Mouse (Mus musculus) lung, postnatal 0 days (tissue): Measurements from ENCODE around the gene Popdc3. TPM values are rescaled to one million over a fixed set of nuclear protein-coding genes. Genes with fewer than 3 reads are reported as not detected.

ENCODE experiments used
- ATAC-seq: fragments of 200-750 bp; cut with Nextera tagmentation; 2 replicates; pipeline ENCODE4 v1.8.0; 2017; ENCODE audit warnings: moderate library complexity
- DNase-seq: peaks from one replicate; pipeline ENCODE4 v3.0.0-alpha.2; 2016; ENCODE audit warnings: low spot score
- H3K27ac ChIP-seq: fragments of 300-500 bp; sonication (generic); 2 replicates; pipeline ENCODE4 v1.5.1; 2014; ENCODE audit warnings: antibody characterized with exemption, mild to moderate bottlenecking, low read length, mixed read lengths
- H3K27me3 ChIP-seq: fragments of 300-500 bp; sonication (generic); replicated peaks from 2 replicates; pipeline ENCODE4 v1.6.1; 2014; ENCODE audit warnings: low read length, mixed read lengths; ENCODE audit not compliant: insufficient read depth
- H3K36me3 ChIP-seq: fragments of 300-500 bp; sonication (generic); 2 replicates; pipeline ENCODE4 v1.6.1; 2014; ENCODE audit warnings: low read length, mixed read lengths; ENCODE audit not compliant: insufficient read depth
- H3K4me1 ChIP-seq: fragments of 300-500 bp; sonication (generic); 2 replicates; pipeline ENCODE4 v1.6.1; 2014; ENCODE audit warnings: antibody characterized with exemption, low read depth, low read length, mixed read lengths; ENCODE audit not compliant: insufficient read depth
- H3K4me2 ChIP-seq: fragments of 300-500 bp; sonication (generic); replicated peaks from 2 replicates; pipeline ENCODE4 v1.6.1; 2014; ENCODE audit warnings: low read depth, mild to moderate bottlenecking, low read length, moderate library complexity, mixed read lengths
- H3K4me3 ChIP-seq: fragments of 300-500 bp; sonication (generic); 2 replicates; pipeline ENCODE4 v1.5.1; 2014; ENCODE audit warnings: low read depth, low read length
- H3K9ac ChIP-seq: fragments of 300-500 bp; sonication (generic); replicated peaks from 2 replicates; pipeline ENCODE4 v1.6.1; 2014; ENCODE audit warnings: low read depth, mild to moderate bottlenecking
- H3K9me3 ChIP-seq: fragments of 300-500 bp; sonication (generic); 2 replicates; pipeline ENCODE4 v1.6.1; 2016; ENCODE audit warnings: low read length, mixed read lengths
- CTCF ChIP-seq: IDR thresholded peaks from 2 replicates; pipeline ENCODE4 v1.5.1; 2016; ENCODE audit warnings: antibody characterized with exemption, mild to moderate bottlenecking
- EP300 ChIP-seq: IDR thresholded peaks from 2 replicates; pipeline ENCODE4 v1.6.1; 2016; ENCODE audit warnings: antibody characterized with exemption, mild to moderate bottlenecking, control low read depth
- WGBS: fragments of 180-500 bp; shearing (Covaris S2); extraction: QIAGEN DNeasy Blood & Tissue Kit; methylation state at CpG from one replicate; pipeline ENCODE4 v1.1.7; 2014; 5-methylcytosine and 5-hydroxymethylcytosine counted together
- polyA plus RNA-seq: library from polyadenylated mRNA; unstranded; fragments of >200 nt; fragmentation: Nextera tagmentation; extraction: Ambion mirVana; gene quantifications from 2 replicates; pipeline ENCODE4 v1.2.1, GENCODE M21; 2015

Gene Popdc3
- polyA plus RNA-seq, 1 experiment from 2014 or later = 6.6 TPM

DNA sequence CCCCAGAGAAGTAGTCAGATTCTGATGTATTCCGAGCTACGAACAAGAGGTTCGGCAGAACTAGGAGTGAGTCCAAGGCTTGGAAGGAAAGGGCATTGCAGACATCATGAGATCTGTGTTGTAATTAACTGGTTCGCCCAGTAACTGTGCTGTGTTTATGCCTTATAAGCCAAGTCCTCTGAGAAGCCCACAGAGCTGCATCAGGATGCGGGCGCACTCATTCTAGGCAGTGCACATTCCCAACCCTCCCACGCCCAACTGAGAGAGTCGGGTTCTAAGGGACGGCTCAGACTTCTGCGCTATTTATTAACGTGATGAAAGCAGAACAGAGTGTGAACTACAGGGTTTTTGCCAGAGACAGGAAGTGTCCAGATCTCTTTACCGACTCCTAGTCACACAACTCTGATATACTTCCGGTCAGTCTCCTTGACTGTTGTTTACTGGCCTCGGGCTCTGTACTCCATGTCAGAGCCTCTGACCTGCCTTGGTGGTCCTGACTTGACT, 23.3 kb upstream of the Popdc3 start:
- Histone ChIP-seq H3K36me3 (peaks cover 46% of the 10 kb centered on the region), H3K4me3 (no peak overlapping the region), H3K27ac (no peak overlapping the region), H3K4me2 (no peak overlapping the region), H3K9me3 (no peaks in the 10 kb centered on the region), H3K27me3 (no peaks in the 10 kb centered on the region), H3K4me1 (no peaks in the 10 kb centered on the region), H3K9ac (no peak overlapping the region)
- DNase-seq = no peak
- no peak; the same call in 1 of the 2 replicates for ATAC-seq
- no peak for TF ChIP-seq CTCF
- TF ChIP-seq EP300 = no peak
- WGBS = 78% methylated on average over 14 of the region's 14 CpGs

DNA sequence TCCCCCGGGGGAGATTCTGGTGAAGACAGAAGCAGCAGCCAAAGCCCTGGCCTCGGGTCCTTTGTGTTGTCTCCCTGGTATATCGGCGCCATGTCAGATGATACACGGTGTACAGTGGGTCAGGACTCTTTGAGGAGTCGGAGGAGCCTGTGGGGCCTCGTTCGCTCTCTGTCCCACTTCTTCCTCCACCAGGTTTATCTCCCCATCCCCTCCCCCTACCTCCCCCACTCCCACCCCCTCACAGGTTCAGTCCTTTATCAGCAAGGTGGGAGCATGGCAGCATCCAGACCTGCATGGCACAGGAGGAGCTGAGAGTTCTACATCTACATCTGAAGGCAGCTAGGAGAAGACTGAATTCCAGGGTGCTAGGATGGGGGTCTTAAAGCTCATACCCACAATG, 12.0 kb upstream of the Popdc3 start:
- H3K9ac ChIP-seq = no peak overlapping the region
- no peak overlapping the region for H3K27ac ChIP-seq
- TF ChIP-seq EP300 = no peak
- TF ChIP-seq CTCF = no peak
- 89% methylated on average over 6 of the region's 8 CpGs for WGBS
- no peaks in the 10 kb centered on the region for H3K36me3 ChIP-seq
- H3K27me3 ChIP-seq = no peaks in the 10 kb centered on the region
- H3K4me1 ChIP-seq = no peaks in the 10 kb centered on the region
- no peaks in the 10 kb centered on the region for H3K9me3 ChIP-seq
- ATAC-seq (no peak), DNase-seq (no peak)
- no peak overlapping the region for H3K4me2 ChIP-seq
- H3K4me3 ChIP-seq = no peak overlapping the region

DNA sequence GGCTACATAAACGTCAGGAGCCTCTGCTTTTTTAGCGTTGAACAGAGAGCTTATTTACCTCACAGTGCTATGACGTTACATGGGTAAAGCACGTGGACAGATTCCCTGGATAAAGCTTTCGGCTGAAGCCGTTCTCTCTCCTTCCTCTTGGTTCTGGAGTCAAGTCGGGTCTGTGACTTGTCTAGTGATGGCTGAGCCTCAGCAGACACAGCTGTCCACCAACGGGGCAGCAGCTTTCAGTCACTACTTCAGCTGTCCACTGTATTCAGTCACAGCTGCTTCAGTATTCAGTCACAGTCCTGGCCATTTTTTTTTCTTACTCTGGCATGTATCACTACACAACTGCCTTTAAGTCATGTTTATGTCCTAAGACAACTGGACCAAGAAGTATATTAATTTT, 4.0 kb upstream of the Popdc3 start:
- DNase-seq (peak; percentile 10), ATAC-seq (no peak)
- no peak overlapping the region for H3K9ac ChIP-seq
- no peaks in the 10 kb centered on the region for H3K36me3 ChIP-seq
- H3K27ac ChIP-seq = no peak overlapping the region
- no peak overlapping the region for H3K4me3 ChIP-seq
- H3K27me3 ChIP-seq = no peaks in the 10 kb centered on the region
- H3K4me1 ChIP-seq = no peaks in the 10 kb centered on the region
- H3K9me3 ChIP-seq = no peaks in the 10 kb centered on the region
- WGBS = 68% methylated on average over 8 of the region's 8 CpGs
- H3K4me2 ChIP-seq = no peak overlapping the region
- no peak for TF ChIP-seq CTCF
- no peak for TF ChIP-seq EP300

DNA sequence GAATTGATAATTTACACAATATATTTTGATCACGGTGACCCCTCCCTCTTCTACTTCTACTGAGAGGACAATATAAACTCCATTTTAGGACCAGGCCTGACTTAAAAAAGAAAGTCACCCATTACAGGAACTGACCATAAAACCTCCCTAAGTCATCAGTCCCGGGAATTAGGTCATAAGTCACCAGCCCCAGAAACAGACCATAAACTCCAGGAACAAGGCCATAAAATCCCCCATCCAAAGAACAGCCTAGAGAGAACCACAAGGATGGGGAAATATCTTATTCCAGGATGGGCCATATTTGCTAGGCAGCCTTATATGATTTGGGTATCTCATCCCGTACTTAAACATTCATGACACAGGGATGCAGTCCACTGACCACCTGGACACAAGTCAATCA, 3.6 kb upstream of the Popdc3 start:
- DNase-seq (no peak), ATAC-seq (no peak)
- Histone ChIP-seq H3K4me1 (no peaks in the 10 kb centered on the region), H3K9ac (no peak overlapping the region), H3K27me3 (no peaks in the 10 kb centered on the region), H3K9me3 (no peaks in the 10 kb centered on the region), H3K4me2 (no peak overlapping the region), H3K4me3 (no peak overlapping the region), H3K27ac (no peak overlapping the region), H3K36me3 (no peaks in the 10 kb centered on the region)
- TF ChIP-seq EP300 = no peak
- TF ChIP-seq CTCF = no peak
- WGBS = 85% methylated on average over 3 of the region's 3 CpGs

DNA sequence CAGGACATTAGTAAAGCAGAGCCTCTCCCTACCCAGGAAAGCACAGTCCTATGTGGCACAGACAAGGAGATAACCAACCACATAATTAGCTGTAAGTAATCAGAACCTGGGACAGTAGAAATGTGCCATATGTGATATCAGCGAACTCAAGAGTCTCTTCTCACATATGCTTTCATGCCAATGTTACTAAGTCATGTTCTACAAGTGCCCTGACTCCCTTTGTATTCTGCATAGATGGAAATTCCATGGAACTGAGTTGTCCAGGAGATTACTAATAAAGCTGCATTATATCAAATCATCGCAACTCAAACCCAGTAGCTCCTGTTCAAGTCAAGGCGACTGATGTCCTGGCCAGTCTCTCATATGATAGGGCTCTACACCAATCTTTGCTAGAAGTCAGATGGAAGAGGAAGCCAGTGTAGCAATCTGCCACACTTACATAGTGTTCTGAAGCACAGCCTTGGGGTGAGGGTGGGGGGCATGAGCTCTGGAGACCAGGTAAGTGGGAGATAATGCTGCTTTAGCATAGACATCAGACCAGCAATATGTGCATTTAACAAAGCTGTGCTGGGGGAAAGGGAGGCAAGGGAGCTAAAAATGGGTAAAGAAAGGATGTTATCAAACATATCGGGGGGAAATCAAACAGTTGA, 2.9 kb downstream of the Popdc3 start:
- Histone ChIP-seq H3K4me2 (no peak overlapping the region), H3K36me3 (no peaks in the 10 kb centered on the region), H3K27me3 (no peaks in the 10 kb centered on the region), H3K27ac (no peak overlapping the region), H3K4me3 (no peak overlapping the region), H3K9me3 (no peaks in the 10 kb centered on the region), H3K9ac (no peak overlapping the region), H3K4me1 (no peaks in the 10 kb centered on the region)
- DNase-seq = peak; percentile 17
- TF ChIP-seq EP300 (no peak; the same call in 1 of the 2 replicates), CTCF (no peak)
- 59% methylated on average over 4 of the region's 4 CpGs for WGBS
- ATAC-seq = peak; percentile 59; the same call in 1 of the 2 replicates

DNA sequence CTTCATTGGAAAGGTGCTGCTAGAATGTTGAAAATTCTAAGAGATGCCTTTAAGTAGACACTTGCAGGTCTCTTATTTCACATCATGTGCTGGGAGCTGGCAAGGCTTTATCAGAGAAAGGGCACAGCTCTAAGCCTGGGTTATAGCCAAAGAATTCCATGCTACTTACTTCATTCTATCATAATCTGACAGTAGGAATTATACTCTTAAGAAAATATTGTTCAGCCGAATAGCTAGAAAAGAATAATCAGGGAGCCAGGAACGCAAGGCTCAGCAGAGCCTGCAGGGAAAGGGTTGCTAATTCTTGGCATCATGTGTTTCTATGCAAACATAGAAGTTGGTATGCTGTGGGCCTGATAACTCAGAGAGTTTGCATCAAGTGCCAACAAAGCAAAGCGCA, 3.4 kb downstream of the Popdc3 start:
- H3K27me3 ChIP-seq = no peaks in the 10 kb centered on the region
- ATAC-seq (peak; percentile 83), DNase-seq (peak; percentile 69)
- no peak overlapping the region for H3K4me3 ChIP-seq
- peak; percentile 79; the same call in 1 of the 2 replicates for TF ChIP-seq EP300
- TF ChIP-seq CTCF = no peak
- no peaks in the 10 kb centered on the region for H3K4me1 ChIP-seq
- no peak overlapping the region for H3K4me2 ChIP-seq
- no peak overlapping the region for H3K9ac ChIP-seq
- H3K27ac ChIP-seq = no peak overlapping the region
- WGBS = 38% methylated on average over 3 of the region's 3 CpGs
- H3K36me3 ChIP-seq = no peaks in the 10 kb centered on the region
- H3K9me3 ChIP-seq = no peaks in the 10 kb centered on the region
